ENCODE assay signal across 9 mouse cellular contexts in the genomic region with DNA sequence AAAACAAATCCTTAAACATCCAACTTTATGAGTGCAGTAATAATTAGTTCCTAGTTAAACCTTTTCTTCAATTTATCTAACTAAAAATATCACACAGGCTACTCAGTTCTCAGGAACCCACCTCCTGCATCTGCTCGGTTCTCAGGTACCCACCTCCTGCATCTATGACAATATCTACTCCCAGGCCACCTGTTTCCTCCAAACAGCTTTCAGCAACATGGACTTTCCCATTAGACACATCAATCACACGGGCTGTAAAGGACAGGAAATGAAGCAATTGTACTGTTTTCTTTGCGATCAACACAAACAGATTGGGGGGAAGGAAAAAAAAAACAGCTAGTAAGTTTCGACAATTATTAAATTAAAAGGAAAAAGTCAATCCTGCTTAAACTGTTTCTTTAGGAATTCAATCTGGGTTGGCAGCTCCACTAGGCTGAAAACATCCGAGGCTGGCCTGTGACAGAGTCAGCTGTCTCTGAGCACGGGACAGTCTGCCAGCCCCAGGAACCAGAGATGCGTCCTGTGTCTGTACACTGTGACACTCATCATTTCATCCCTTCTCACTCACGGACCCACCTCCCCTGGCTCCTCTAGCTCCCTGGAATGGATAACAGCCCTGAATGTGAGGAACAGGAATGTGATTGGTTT. TPM values are rescaled to one million over a fixed set of nuclear protein-coding genes. Genes with fewer than 3 reads are reported as not detected.
DNase-seq lines count a peak whose midpoint lies in the region; ATAC-seq and TF ChIP-seq lines count a peak whose summit lies in the region.
"Had no signal": no experiment of that assay in that cellular context is flagged by ENCODE, and none has a peak within 500 bp of the region (broad histone marks: within the 10 kb centered on the region; RNA-seq: fewer than 3 reads in every experiment).

No protein-coding gene starts in this region.

- no peak overlapping the region for H3K4me3 ChIP-seq in hindbrain, embryonic 13.5 days
- no peak overlapping the region for H3K4me3 ChIP-seq in hindbrain, embryonic 11.5 days (ENCODE audit: low read depth, low read length)
- H3K4me3 ChIP-seq in limb, embryonic 12.5 days (replicated peaks), result no peak overlapping the region
- no peak overlapping the region for H3K4me3 ChIP-seq in limb, embryonic 10.5 days
- no peak overlapping the region for H3K4me3 ChIP-seq in cerebellum, adult 2 months (replicated peaks; ENCODE audit: insufficient read depth, low read depth, low read length)

- 0 out of 2 replicates have a peak overlapping the region, but pooled peaks have one; percentile 8 for H3K27ac ChIP-seq in hindbrain, embryonic 13.5 days
- H3K27ac ChIP-seq in hindbrain, embryonic 11.5 days (ENCODE audit: low read depth, low read length), result no peak overlapping the region
- 0 out of 2 replicates have a peak overlapping the region, but pooled peaks have one; percentile 17 for H3K27ac ChIP-seq in limb, embryonic 12.5 days
- no peak overlapping the region for H3K27ac ChIP-seq in limb, embryonic 10.5 days
- no peak overlapping the region for H3K27ac ChIP-seq in cerebellum, adult 2 months (ENCODE audit: insufficient read depth, low read length)
- H3K27ac ChIP-seq: liver, embryonic 14.5 days had no signal

- no peak overlapping the region for H3K4me2 ChIP-seq in hindbrain, embryonic 13.5 days
- no peak overlapping the region for H3K4me2 ChIP-seq in hindbrain, embryonic 11.5 days (replicated peaks; ENCODE audit: low read depth, low read length)
- H3K4me2 ChIP-seq in limb, embryonic 12.5 days, result no peak overlapping the region

- no peak for TF ChIP-seq POLR2A in cerebellum, adult 2 months (IDR thresholded peaks at IDR 0.05; ENCODE audit: borderline replicate concordance, insufficient read depth, low read length)

- ATAC-seq in hindbrain, embryonic 13.5 days (ENCODE audit: low FRiP score), result no peak; the same call in 1 of the 2 replicates
- no peak for ATAC-seq in hindbrain, embryonic 11.5 days (ENCODE audit: low FRiP score)
- ATAC-seq in limb, embryonic 12.5 days (ENCODE audit: insufficient number of reproducible peaks, insufficient read depth, low FRiP score, low TSS enrichment, low read depth), result no peak

- H3K9me3 ChIP-seq in hindbrain, embryonic 13.5 days, result no peaks in the 10 kb centered on the region
- no peaks in the 10 kb centered on the region for H3K9me3 ChIP-seq in hindbrain, embryonic 11.5 days (ENCODE audit: control insufficient read depth, low read length)
- no peaks in the 10 kb centered on the region for H3K9me3 ChIP-seq in limb, embryonic 12.5 days
- H3K9me3 ChIP-seq in limb, embryonic 10.5 days (replicated peaks), result no peaks in the 10 kb centered on the region

- H3K27me3 ChIP-seq in hindbrain, embryonic 13.5 days, result no peaks in the 10 kb centered on the region
- H3K27me3 ChIP-seq in hindbrain, embryonic 11.5 days (ENCODE audit: control insufficient read depth, insufficient read depth, low read length), result no peaks in the 10 kb centered on the region
- H3K27me3 ChIP-seq in limb, embryonic 12.5 days, result no peaks in the 10 kb centered on the region
- no peaks in the 10 kb centered on the region for H3K27me3 ChIP-seq in limb, embryonic 10.5 days (ENCODE audit: low read depth, poor library complexity, severe bottlenecking)
- no peaks in the 10 kb centered on the region for H3K27me3 ChIP-seq in cerebellum, adult 2 months (ENCODE audit: control insufficient read depth, insufficient read depth, low read length)

- no peak for TF ChIP-seq CTCF in cerebellum, adult 2 months (IDR thresholded peaks at IDR 0.05; ENCODE audit: borderline replicate concordance, insufficient read depth, low read depth, low read length)

- no peak overlapping the region for H3K9ac ChIP-seq in hindbrain, embryonic 13.5 days
- H3K9ac ChIP-seq in hindbrain, embryonic 11.5 days (ENCODE audit: low read depth, low read length), result no peak overlapping the region
- H3K9ac ChIP-seq in limb, embryonic 12.5 days (replicated peaks), result no peak overlapping the region
- H3K9ac ChIP-seq: liver, embryonic 14.5 days had no signal

- 77% methylated on average over 8 of the region's 8 CpGs for WGBS in hindbrain, embryonic 13.5 days
- WGBS in hindbrain, embryonic 11.5 days, result 68% methylated on average over 8 of the region's 8 CpGs
- WGBS in limb, embryonic 12.5 days, result 47% methylated on average over 8 of the region's 8 CpGs
- 59% methylated on average over 8 of the region's 8 CpGs for WGBS in limb, embryonic 10.5 days
- 65% methylated on average over 8 of the region's 8 CpGs for WGBS in cerebellum, adult 2 months

- H3K4me1 ChIP-seq in hindbrain, embryonic 13.5 days (replicated peaks), result no peaks in the 10 kb centered on the region
- no peaks in the 10 kb centered on the region for H3K4me1 ChIP-seq in hindbrain, embryonic 11.5 days (replicated peaks; ENCODE audit: control insufficient read depth, insufficient read depth, low read length)
- H3K4me1 ChIP-seq in limb, embryonic 12.5 days (replicated peaks), result peaks cover 8% of the 10 kb centered on the region; the same call in 1 of the 2 replicates
- peaks cover 12% of the 10 kb centered on the region for H3K4me1 ChIP-seq in limb, embryonic 10.5 days
- H3K4me1 ChIP-seq in cerebellum, adult 2 months (ENCODE audit: control insufficient read depth, insufficient read depth, low read length), result no peaks in the 10 kb centered on the region

- DNase-seq in hindbrain, embryonic 11.5 days (ENCODE audit: low spot score), result no peak
- no peak for DNase-seq in limb, embryonic 10.5 days (ENCODE audit: low spot score)
- peak; percentile 70 for DNase-seq in A20 (ENCODE audit: low read depth, low spot score)
- DNase-seq in gastrocnemius, postnatal 10 days, result peak; percentile 26
- no peak for DNase-seq in frontal cortex, postnatal 25 days (ENCODE audit: low spot score in 2 of 2)
- no peak for DNase-seq in cerebellum, adult 2 months

- peaks cover 53% of the 10 kb centered on the region for H3K36me3 ChIP-seq in hindbrain, embryonic 13.5 days
- H3K36me3 ChIP-seq in hindbrain, embryonic 11.5 days (ENCODE audit: control insufficient read depth, insufficient read depth, low read length), result peaks cover 2% of the 10 kb centered on the region; the same call in 1 of the 2 replicates
- peaks cover 46% of the 10 kb centered on the region for H3K36me3 ChIP-seq in limb, embryonic 12.5 days
- peaks cover 39% of the 10 kb centered on the region for H3K36me3 ChIP-seq in limb, embryonic 10.5 days

RNA-seq across cellular contexts. Expression of a gene that starts 6.7 kb away (rescaled TPM):
- polyA plus RNA-seq in hindbrain, embryonic 13.5 days (2015; fragmentation: Nextera tagmentation; extraction: Ambion mirVana), result 18.8 and 21.0 TPM in 2 replicates
- polyA plus RNA-seq in hindbrain, embryonic 11.5 days (2014; fragmentation: Nextera tagmentation; extraction: Ambion mirVana), result 33.4 and 38.5 TPM in 2 replicates
- polyA plus RNA-seq in limb, embryonic 12.5 days (2016; fragmentation: Nextera tagmentation; extraction: Ambion mirVana), result 36.2 and 38.5 TPM in 2 replicates
- 41.0 and 43.2 TPM in 2 replicates for polyA plus RNA-seq in limb, embryonic 10.5 days (2016; fragmentation: Nextera tagmentation; extraction: Ambion mirVana)
- 1 to 10 TPM; 2.4 to 3.8 TPM for total RNA-seq in gastrocnemius, postnatal 10 days (2021)
- 28.0 and 29.6 TPM in 2 replicates for polyA plus RNA-seq in cerebellum, adult 2 months (2012; rRNA removed)

RNA-seq across cellular contexts. Expression of a gene that starts 33.5 kb away (rescaled TPM):
- 95.5 and 97.1 TPM in 2 replicates for polyA plus RNA-seq in hindbrain, embryonic 13.5 days (2015; fragmentation: Nextera tagmentation; extraction: Ambion mirVana)
- polyA plus RNA-seq in hindbrain, embryonic 11.5 days (2014; fragmentation: Nextera tagmentation; extraction: Ambion mirVana), result 75.6 and 93.4 TPM in 2 replicates
- 68.2 and 70.3 TPM in 2 replicates for polyA plus RNA-seq in limb, embryonic 12.5 days (2016; fragmentation: Nextera tagmentation; extraction: Ambion mirVana)
- polyA plus RNA-seq in limb, embryonic 10.5 days (2016; fragmentation: Nextera tagmentation; extraction: Ambion mirVana), result 54.5 and 61.3 TPM in 2 replicates
- 10 to 100 TPM; 15.1 to 19.4 TPM for total RNA-seq in gastrocnemius, postnatal 10 days (2021)
- 104 and 114 TPM in 2 replicates for polyA plus RNA-seq in cerebellum, adult 2 months (2012; rRNA removed)

RNA-seq across cellular contexts. Expression of a gene that starts 33.8 kb away (rescaled TPM):
- polyA plus RNA-seq in hindbrain, embryonic 13.5 days (2015; fragmentation: Nextera tagmentation; extraction: Ambion mirVana), result 54.8 and 55.2 TPM in 2 replicates
- 61.1 and 61.7 TPM in 2 replicates for polyA plus RNA-seq in hindbrain, embryonic 11.5 days (2014; fragmentation: Nextera tagmentation; extraction: Ambion mirVana)
- 38.3 and 39.8 TPM in 2 replicates for polyA plus RNA-seq in limb, embryonic 12.5 days (2016; fragmentation: Nextera tagmentation; extraction: Ambion mirVana)
- polyA plus RNA-seq in limb, embryonic 10.5 days (2016; fragmentation: Nextera tagmentation; extraction: Ambion mirVana), result 33.1 and 34.5 TPM in 2 replicates
- 10 to 100 TPM; 60.2 to 81.2 TPM for total RNA-seq in gastrocnemius, postnatal 10 days (2021)
- polyA plus RNA-seq in cerebellum, adult 2 months (2012; rRNA removed), result 67.3 and 68.7 TPM in 2 replicates

RNA-seq across cellular contexts. Expression of a gene that starts 47.9 kb away (rescaled TPM):
- polyA plus RNA-seq in hindbrain, embryonic 13.5 days (2015; fragmentation: Nextera tagmentation; extraction: Ambion mirVana), result 138 and 140 TPM in 2 replicates
- polyA plus RNA-seq in hindbrain, embryonic 11.5 days (2014; fragmentation: Nextera tagmentation; extraction: Ambion mirVana), result 141 and 180 TPM in 2 replicates
- polyA plus RNA-seq in limb, embryonic 12.5 days (2016; fragmentation: Nextera tagmentation; extraction: Ambion mirVana), result 152 and 156 TPM in 2 replicates
- 105 and 122 TPM in 2 replicates for polyA plus RNA-seq in limb, embryonic 10.5 days (2016; fragmentation: Nextera tagmentation; extraction: Ambion mirVana)
- 100 to 1,000 TPM; 113 to 153 TPM for total RNA-seq in gastrocnemius, postnatal 10 days (2021)
- 358 and 366 TPM in 2 replicates for polyA plus RNA-seq in cerebellum, adult 2 months (2012; rRNA removed)

RNA-seq across cellular contexts. Expression of a gene that starts 48.5 kb away (rescaled TPM):
- 62.9 and 67.3 TPM in 2 replicates for polyA plus RNA-seq in hindbrain, embryonic 13.5 days (2015; fragmentation: Nextera tagmentation; extraction: Ambion mirVana)
- 82.5 and 94.2 TPM in 2 replicates for polyA plus RNA-seq in hindbrain, embryonic 11.5 days (2014; fragmentation: Nextera tagmentation; extraction: Ambion mirVana)
- 126 and 133 TPM in 2 replicates for polyA plus RNA-seq in limb, embryonic 12.5 days (2016; fragmentation: Nextera tagmentation; extraction: Ambion mirVana)
- 178 and 199 TPM in 2 replicates for polyA plus RNA-seq in limb, embryonic 10.5 days (2016; fragmentation: Nextera tagmentation; extraction: Ambion mirVana)
- total RNA-seq in gastrocnemius, postnatal 10 days (2021), result 10 to 100 TPM; 54.5 to 58.5 TPM
- 43.0 and 48.5 TPM in 2 replicates for polyA plus RNA-seq in cerebellum, adult 2 months (2012; rRNA removed)

Comparison
In these comparisons a context has a peak if more than half of its experiments do, and no peak if none do; other contexts are left out.
1. H3K27ac ChIP-seq: peak in hindbrain, embryonic 13.5 days (single experiment) and limb, embryonic 12.5 days (single experiment); none in hindbrain, embryonic 11.5 days (single experiment), limb, embryonic 10.5 days (single experiment) and cerebellum, adult 2 months (single experiment).
2. DNase-seq: peak in A20 (single experiment) and gastrocnemius, postnatal 10 days (single experiment); none in hindbrain, embryonic 11.5 days (single experiment), limb, embryonic 10.5 days (single experiment), frontal cortex, postnatal 25 days (0 of 2) and cerebellum, adult 2 months (0 of 2).